Mouse (Mus musculus) G1E (cell line): Measurements from ENCODE around the gene Gm12794. TPM values are rescaled to one million over a fixed set of nuclear protein-coding genes. Genes with fewer than 3 reads are reported as not detected.
"Not testable (repeated sequence)": the region's sequence is repeated elsewhere in the genome, so short reads cannot be mapped to it uniquely, and the experiment has no call there.

ENCODE experiments used
- ATAC-seq: 2 replicates; pipeline ENCODE4 v1.8.0; 2016; ENCODE audit warnings: mild to moderate bottlenecking; ENCODE audit not compliant: insufficient number of reproducible peaks, poor library complexity, low FRiP score, severe bottlenecking; ENCODE audit errors: extremely low read depth
- DNase-seq: peaks from one replicate; pipeline ENCODE4 v3.0.0; 2012; ENCODE audit warnings: low spot score
- H3K27me3 ChIP-seq: 2 replicates; pipeline ENCODE4 v1.6.1; 2012; ENCODE audit warnings: mild to moderate bottlenecking, low read length, inconsistent platforms; ENCODE audit not compliant: insufficient read depth
- H3K36me3 ChIP-seq: replicated peaks from 2 replicates; pipeline ENCODE3; 2012; ENCODE audit warnings: mild to moderate bottlenecking, inconsistent platforms
- H3K4me1 ChIP-seq: 2 replicates; pipeline ENCODE4 v1.6.1; 2012; ENCODE audit warnings: low read depth, low read length, inconsistent platforms, mixed read lengths; ENCODE audit not compliant: insufficient read depth
- H3K4me3 ChIP-seq: 2 replicates; pipeline ENCODE4 v1.5.1; 2012; ENCODE audit warnings: low read depth, mild to moderate bottlenecking, inconsistent platforms, low read length, moderate library complexity, mixed read lengths
- H3K9me3 ChIP-seq: replicated peaks from 2 replicates; pipeline ENCODE4 v1.6.1; 2012; ENCODE audit warnings: inconsistent platforms
- CTCF ChIP-seq: IDR thresholded peaks from 2 replicates; pipeline ENCODE4 v1.5.1; 2012; ENCODE audit warnings: low read depth, low read length, inconsistent platforms, mixed read lengths
- GATA1 ChIP-seq: IDR thresholded peaks from 2 replicates; pipeline ENCODE4 v1.6.1; 2012; ENCODE audit warnings: borderline replicate concordance, low read length, inconsistent platforms, mixed read lengths
- GATA2 ChIP-seq: IDR thresholded peaks from 2 replicates; pipeline ENCODE4 v1.6.1; 2012; ENCODE audit warnings: low read depth, low read length, inconsistent platforms, borderline replicate concordance
- POLR2AphosphoS5 ChIP-seq: IDR thresholded peaks from 2 replicates; pipeline ENCODE4 v1.6.1; 2012; ENCODE audit warnings: low read depth, low read length, inconsistent platforms; ENCODE audit not compliant: insufficient replicate concordance
- TAL1 ChIP-seq: conservative IDR thresholded peaks from 2 replicates; pipeline ENCODE4 v1.6.1; 2012; ENCODE audit warnings: low read depth, low read length, inconsistent platforms, mixed read lengths
- polyA plus RNA-seq: library from polyadenylated mRNA; stranded (reverse); fragments of >175 nt; gene quantifications from 2 replicates; pipeline ENCODE4 v1.2.3, GENCODE M21; 2012
- total RNA-seq, 2 experiments: library from RNA; stranded (forward) in 1 of 2; stranded (reverse) in 1 of 2; fragments of 200-1000 nt in 1 of 2; fragments of >200 nt in 1 of 2; fragmentation: Nextera tagmentation in 1 of 2; gene quantifications; 2 replicates each; pipeline ENCODE4 v1.2.3; 2014 to 2017

The Gm12794 gene
- total RNA-seq (2014; fragmentation: Nextera tagmentation), result not detected in 2 replicates
- not detected in 2 replicates for total RNA-seq (2017)
- polyA plus RNA-seq, result not detected in 2 replicates

GRCm38 (mm10) chr4:101940107-101940506 lies at the start of gene Gm12794:
TSS of gene Gm12794 (plus strand) at chr4:101940407.
- H3K9me3 ChIP-seq, DNase-seq, H3K4me3 ChIP-seq, H3K36me3 ChIP-seq, H3K4me1 ChIP-seq, ATAC-seq, H3K27me3 ChIP-seq: not testable (repeated sequence)

GRCm38 (mm10) chr4:101893656-101894420 lies 46.4 kb upstream of the Gm12794 start, which contains the start of gene C130073F10Rik:
TSS of gene C130073F10Rik (minus strand) at chr4:101893789.
- DNase-seq (no peak), ATAC-seq (no peak)
- Histone ChIP-seq H3K4me1 (no peaks in the 10 kb centered on the region), H3K36me3 (no peaks in the 10 kb centered on the region), H3K9me3 (peaks cover 40% of the 10 kb centered on the region), H3K27me3 (no peaks in the 10 kb centered on the region), H3K4me3 (no peak within 1 kb of the TSS)
- TF ChIP-seq GATA1 (no peak), TAL1 (no peak), POLR2AphosphoS5 (no peak), GATA2 (no peak), CTCF (no peak)

- not testable (repeated sequence) for H3K4me1 ChIP-seq, H3K4me3 ChIP-seq, DNase-seq, H3K27me3 ChIP-seq, ATAC-seq, H3K36me3 ChIP-seq, H3K9me3 ChIP-seq
Measured at GRCm38 (mm10) chr4:101908821-101909220, 31.4 kb upstream of the Gm12794 start, which contains the start of gene Gm12800. TSS of gene Gm12800 (plus strand) at chr4:101909121.

GRCm38 (mm10) chr4:101980949-101981348 lies 40.7 kb downstream of the Gm12794 start, which contains the start of gene Gm12790:
TSS of gene Gm12790 (minus strand) at chr4:101981049.
- H3K4me1 ChIP-seq, ATAC-seq, DNase-seq, H3K27me3 ChIP-seq, H3K4me3 ChIP-seq, H3K9me3 ChIP-seq, H3K36me3 ChIP-seq: not testable (repeated sequence)

- Histone ChIP-seq H3K9me3 (peaks cover 8% of the 10 kb centered on the region), H3K4me3 (no peak overlapping the region), H3K27me3 (no peaks in the 10 kb centered on the region), H3K36me3 (no peaks in the 10 kb centered on the region), H3K4me1 (no peaks in the 10 kb centered on the region)
- DNase-seq (no peak), ATAC-seq (no peak)
- TF ChIP-seq GATA2, result no peak
- TF ChIP-seq CTCF, result no peak
- TF ChIP-seq POLR2AphosphoS5, result no peak
- TF ChIP-seq TAL1, result no peak
- TF ChIP-seq GATA1, result no peak
Measured at GRCm38 (mm10) chr4:101985678-101986077, 45.5 kb downstream of the Gm12794 start.

- not testable (repeated sequence) for H3K27me3 ChIP-seq, H3K36me3 ChIP-seq, H3K4me3 ChIP-seq, DNase-seq, H3K4me1 ChIP-seq, ATAC-seq
- H3K9me3 ChIP-seq, result peaks cover 10% of the 10 kb centered on the region
Measured at GRCm38 (mm10) chr4:101986326-101986725, 46.1 kb downstream of the Gm12794 start, which contains the start of gene Gm12789. TSS of gene Gm12789 (plus strand) at chr4:101986626.

Other genes with a start within 250 kb of the Gm12794 start
- not detected in 2 replicates for gene Lepr, start 223.0 kb upstream of the Gm12794 start, total RNA-seq (2014; fragmentation: Nextera tagmentation)
- gene Lepr, start 223.0 kb upstream of the Gm12794 start, total RNA-seq (2017), result 0.06 and 0.16 TPM in 2 replicates
- not detected in 2 replicates for gene Lepr, start 223.0 kb upstream of the Gm12794 start, polyA plus RNA-seq
- gene B020004J07Rik, start 96.4 kb upstream of the Gm12794 start, total RNA-seq (2014; fragmentation: Nextera tagmentation), result not detected in 2 replicates
- gene B020004J07Rik, start 96.4 kb upstream of the Gm12794 start, total RNA-seq (2017), result 0.17 TPM in 1 of 2 replicates, not detected in the other
- not detected in 2 replicates for gene B020004J07Rik, start 96.4 kb upstream of the Gm12794 start, polyA plus RNA-seq
- not detected in 2 replicates for gene C130073F10Rik, start 46.6 kb upstream of the Gm12794 start, total RNA-seq (2014; fragmentation: Nextera tagmentation)
- gene C130073F10Rik, start 46.6 kb upstream of the Gm12794 start, total RNA-seq (2017), result 0.16 TPM in 1 of 2 replicates, not detected in the other
- not detected in 2 replicates for gene C130073F10Rik, start 46.6 kb upstream of the Gm12794 start, polyA plus RNA-seq
- not detected in 2 replicates for gene Gm12800, start 31.3 kb upstream of the Gm12794 start, total RNA-seq (2014; fragmentation: Nextera tagmentation)
- gene Gm12800, start 31.3 kb upstream of the Gm12794 start, total RNA-seq (2017), result not detected in 2 replicates
- not detected in 2 replicates for gene Gm12800, start 31.3 kb upstream of the Gm12794 start, polyA plus RNA-seq
- not detected in 2 replicates for gene Gm12790, start 40.6 kb downstream of the Gm12794 start, total RNA-seq (2014; fragmentation: Nextera tagmentation)
- gene Gm12790, start 40.6 kb downstream of the Gm12794 start, total RNA-seq (2017), result not detected in 2 replicates
- not detected in 2 replicates for gene Gm12790, start 40.6 kb downstream of the Gm12794 start, polyA plus RNA-seq
- gene Gm12789, start 46.2 kb downstream of the Gm12794 start, total RNA-seq (2014; fragmentation: Nextera tagmentation), result not detected in 2 replicates
- gene Gm12789, start 46.2 kb downstream of the Gm12794 start, total RNA-seq (2017), result not detected in 2 replicates
- not detected in 2 replicates for gene Gm12789, start 46.2 kb downstream of the Gm12794 start, polyA plus RNA-seq
- gene Pde4b, start 147.1 kb downstream of the Gm12794 start, total RNA-seq (2014; fragmentation: Nextera tagmentation), result not detected in 2 replicates
- gene Pde4b, start 147.1 kb downstream of the Gm12794 start, total RNA-seq (2017), result 0.12 and 0.27 TPM in 2 replicates
- gene Pde4b, start 147.1 kb downstream of the Gm12794 start, polyA plus RNA-seq, result not detected in 2 replicates